In genomic region chr1:136104741-136105140, GRCm38 (mm10) we compare ENCODE assay signal across 24 mouse cellular contexts. TPM values are rescaled to one million over a fixed set of nuclear protein-coding genes. Genes with fewer than 3 reads are reported as not detected.
DNase-seq lines count a peak whose midpoint lies in the region; ATAC-seq and TF ChIP-seq lines count a peak whose summit lies in the region.
"Had no signal": no experiment of that assay in that cellular context is flagged by ENCODE, and none has a peak within 500 bp of the region (broad histone marks: within the 10 kb centered on the region; RNA-seq: fewer than 3 reads in every experiment).

No protein-coding gene starts in this region.

- no peaks in the 10 kb centered on the region for H3K36me3 ChIP-seq in forebrain, embryonic 13.5 days (ENCODE audit: poor library complexity, severe bottlenecking)
- no peaks in the 10 kb centered on the region for H3K36me3 ChIP-seq in forebrain, embryonic 10.5 days (replicated peaks)
- no peaks in the 10 kb centered on the region for H3K36me3 ChIP-seq in heart, postnatal 0 days (replicated peaks; ENCODE audit: control insufficient read depth, insufficient read depth, low read length)
- no peaks in the 10 kb centered on the region for H3K36me3 ChIP-seq in E14TG2a.4 (ENCODE audit: insufficient read depth, low read length)
- no peaks in the 10 kb centered on the region for H3K36me3 ChIP-seq in midbrain, embryonic 12.5 days
- H3K36me3 ChIP-seq: heart, embryonic 15.5 days; stomach, embryonic 15.5 days had no signal

- H3K9me3 ChIP-seq in forebrain, embryonic 13.5 days (replicated peaks), result no peaks in the 10 kb centered on the region
- H3K9me3 ChIP-seq in forebrain, embryonic 10.5 days, result no peaks in the 10 kb centered on the region
- H3K9me3 ChIP-seq in heart, postnatal 0 days (replicated peaks; ENCODE audit: control insufficient read depth, low read length), result no peaks in the 10 kb centered on the region
- peaks cover 3% of the 10 kb centered on the region; the same call in 1 of the 2 replicates for H3K9me3 ChIP-seq in E14TG2a.4 (ENCODE audit: low read length)
- H3K9me3 ChIP-seq in midbrain, embryonic 12.5 days, result no peaks in the 10 kb centered on the region
- H3K9me3 ChIP-seq: heart, embryonic 15.5 days; stomach, embryonic 15.5 days had no signal

- peak overlapping the region; percentile 73 for H3K27ac ChIP-seq in forebrain, embryonic 13.5 days
- no peak overlapping the region for H3K27ac ChIP-seq in forebrain, embryonic 10.5 days
- no peak overlapping the region for H3K27ac ChIP-seq in heart, postnatal 0 days (ENCODE audit: low read depth)
- 0 out of 2 replicates have a peak overlapping the region, but pooled peaks have one; percentile 1 for H3K27ac ChIP-seq in midbrain, embryonic 12.5 days (replicated peaks)
- H3K27ac ChIP-seq: heart, embryonic 15.5 days; stomach, embryonic 15.5 days had no signal

- no peak for TF ChIP-seq EP300 in heart, postnatal 0 days (IDR thresholded peaks at IDR 0.05; ENCODE audit: low read depth)

- H3K27me3 ChIP-seq in forebrain, embryonic 13.5 days, result no peaks in the 10 kb centered on the region
- 0 out of 2 replicates have a peak, but pooled peaks cover 3% of the 10 kb centered on the region for H3K27me3 ChIP-seq in forebrain, embryonic 10.5 days (ENCODE audit: poor library complexity, severe bottlenecking)
- peaks cover 16% of the 10 kb centered on the region for H3K27me3 ChIP-seq in heart, postnatal 0 days (ENCODE audit: control insufficient read depth, insufficient read depth, low read length)
- peaks cover 66% of the 10 kb centered on the region for H3K27me3 ChIP-seq in E14TG2a.4 (ENCODE audit: insufficient read depth, low read length)
- H3K27me3 ChIP-seq in midbrain, embryonic 12.5 days, result no peaks in the 10 kb centered on the region; the same call in 1 of the 2 replicates
- H3K27me3 ChIP-seq: stomach, embryonic 15.5 days had no signal

- DNase-seq in forebrain, embryonic 10.5 days (ENCODE audit: extremely low spot score, low spot score), result no peak
- DNase-seq in heart, postnatal 0 days (ENCODE audit: low spot score), result peak; percentile 30
- no peak for DNase-seq in heart, postnatal 25 days (ENCODE audit: low spot score)
- no peak for DNase-seq in urinary bladder, postnatal 25 days (ENCODE audit: low spot score)
- DNase-seq: adrenal gland, postnatal 10 days; cerebellum, adult 11-12 months; heart, adult 11 months; lung, adult 2 months; lung, postnatal 36 days; right cerebral cortex, adult 18-20 months; spleen, adult 18-20 months; thymus, adult 2 months had no signal

- H3K4me2 ChIP-seq in forebrain, embryonic 13.5 days, result no peak overlapping the region
- no peak overlapping the region for H3K4me2 ChIP-seq in heart, postnatal 0 days (ENCODE audit: low read depth, low read length)
- no peak overlapping the region for H3K4me2 ChIP-seq in midbrain, embryonic 12.5 days (replicated peaks)
- H3K4me2 ChIP-seq: heart, embryonic 15.5 days; liver, embryonic 11.5 days; stomach, embryonic 15.5 days had no signal

- H3K9ac ChIP-seq in forebrain, embryonic 13.5 days, result no peak overlapping the region
- no peak overlapping the region for H3K9ac ChIP-seq in heart, postnatal 0 days (replicated peaks; ENCODE audit: low read depth, low read length)
- no peak overlapping the region for H3K9ac ChIP-seq in midbrain, embryonic 12.5 days (replicated peaks)
- H3K9ac ChIP-seq: heart, embryonic 15.5 days; stomach, embryonic 15.5 days had no signal

- intact Hi-C loops in heart, postnatal 25 days (cut with DNase I), result no loop called here

- no peak overlapping the region for H3K4me3 ChIP-seq in forebrain, embryonic 13.5 days
- H3K4me3 ChIP-seq in forebrain, embryonic 10.5 days, result no peak overlapping the region
- H3K4me3 ChIP-seq in heart, postnatal 0 days (ENCODE audit: low read depth, low read length), result no peak overlapping the region
- H3K4me3 ChIP-seq in E14TG2a.4 (replicated peaks; ENCODE audit: low read length), result peak overlapping the region; percentile 78
- no peak overlapping the region for H3K4me3 ChIP-seq in midbrain, embryonic 12.5 days
- H3K4me3 ChIP-seq: heart, embryonic 15.5 days; stomach, embryonic 15.5 days had no signal

- 47% methylated on average over 4 of the region's 4 CpGs for WGBS in forebrain, embryonic 13.5 days
- 58% methylated on average over 4 of the region's 4 CpGs for WGBS in forebrain, embryonic 10.5 days
- WGBS in heart, postnatal 0 days, result 28% methylated on average over 4 of the region's 4 CpGs
- 61% methylated on average over 4 of the region's 4 CpGs for WGBS in midbrain, embryonic 12.5 days

- peaks cover 34% of the 10 kb centered on the region for H3K4me1 ChIP-seq in forebrain, embryonic 13.5 days
- peaks cover 17% of the 10 kb centered on the region for H3K4me1 ChIP-seq in forebrain, embryonic 10.5 days
- peaks cover 4% of the 10 kb centered on the region for H3K4me1 ChIP-seq in heart, postnatal 0 days (ENCODE audit: control insufficient read depth, insufficient read depth)
- peaks cover 17% of the 10 kb centered on the region for H3K4me1 ChIP-seq in E14TG2a.4 (replicated peaks; ENCODE audit: low read depth, low read length)
- peaks cover 11% of the 10 kb centered on the region for H3K4me1 ChIP-seq in midbrain, embryonic 12.5 days
- H3K4me1 ChIP-seq: stomach, embryonic 15.5 days had no signal

- no peak for TF ChIP-seq CTCF in heart, postnatal 0 days (IDR thresholded peaks at IDR 0.05; ENCODE audit: low read depth)
- TF ChIP-seq CTCF in E14TG2a.4 (conservative IDR thresholded peaks at IDR 0.05; ENCODE audit: low read length), result no peak

- no peak for ATAC-seq in forebrain, embryonic 13.5 days
- peak; percentile 63 for ATAC-seq in heart, postnatal 0 days (ENCODE audit: insufficient read depth, low read depth)
- ATAC-seq in midbrain, embryonic 12.5 days (ENCODE audit: low FRiP score, low read depth), result no peak
- ATAC-seq in activated CD4-positive, CD25-positive, alpha-beta regulatory T cell, adult 4 months, result no peak

RNA-seq across cellular contexts. Expression of gene Kif21b, which starts 26.4 kb away (rescaled TPM):
- polyA plus RNA-seq in forebrain, embryonic 13.5 days (2015; fragmentation: Nextera tagmentation; extraction: Ambion mirVana), result 43.4 and 45.5 TPM in 2 replicates
- 5.8 and 8.8 TPM in 2 replicates for polyA plus RNA-seq in forebrain, embryonic 10.5 days (2016; fragmentation: Nextera tagmentation; extraction: Ambion mirVana)
- total RNA-seq in heart, postnatal 0 days (2014; rRNA removed; ENCODE audit: low replicate concordance), result 0.38 and 2.8 TPM in 2 replicates
- 0.18 and 0.26 TPM in 2 replicates for polyA plus RNA-seq in heart, postnatal 0 days (2015; fragmentation: Nextera tagmentation; extraction: Ambion mirVana)
- under 1 TPM; 0.75 TPM for total RNA-seq in heart, postnatal 25 days (2021)
- 30.8 and 34.2 TPM in 2 replicates for polyA plus RNA-seq in midbrain, embryonic 12.5 days (2016; fragmentation: Nextera tagmentation; extraction: Ambion mirVana)
- 10 to 100 TPM; 26.6 to 31.2 TPM for polyA plus RNA-seq in activated CD4-positive, CD25-positive, alpha-beta regulatory T cell, adult 4 months (2017; shearing (Covaris generic))

RNA-seq across cellular contexts. Expression of gene Cacna1s, which starts 52.2 kb away (rescaled TPM):
- polyA plus RNA-seq in forebrain, embryonic 13.5 days (2015; fragmentation: Nextera tagmentation; extraction: Ambion mirVana), result 0.31 TPM in 1 of 2 replicates, not detected in the other
- 0.20 TPM in 1 of 2 replicates, not detected in the other for polyA plus RNA-seq in forebrain, embryonic 10.5 days (2016; fragmentation: Nextera tagmentation; extraction: Ambion mirVana)
- total RNA-seq in heart, postnatal 0 days (2014; rRNA removed; ENCODE audit: low replicate concordance), result 13.8 TPM in 1 of 2 replicates, not detected in the other
- polyA plus RNA-seq in heart, postnatal 0 days (2015; fragmentation: Nextera tagmentation; extraction: Ambion mirVana), result 0.49 and 0.80 TPM in 2 replicates
- 1 to 10 TPM; 3.6 to 3.7 TPM for total RNA-seq in heart, postnatal 25 days (2021)
- polyA plus RNA-seq in midbrain, embryonic 12.5 days (2016; fragmentation: Nextera tagmentation; extraction: Ambion mirVana), result 0.09 and 0.26 TPM in 2 replicates
- 1 to 10 TPM; 2.4 to 2.9 TPM for polyA plus RNA-seq in activated CD4-positive, CD25-positive, alpha-beta regulatory T cell, adult 4 months (2017; shearing (Covaris generic))
- polyA plus RNA-seq: kidney, embryonic 14.5 days had no signal

RNA-seq across cellular contexts. Expression of gene Ascl5, which starts 54.1 kb away (rescaled TPM):
- polyA plus RNA-seq in forebrain, embryonic 13.5 days (2015; fragmentation: Nextera tagmentation; extraction: Ambion mirVana), result not detected in 2 replicates
- not detected in 2 replicates for polyA plus RNA-seq in forebrain, embryonic 10.5 days (2016; fragmentation: Nextera tagmentation; extraction: Ambion mirVana)
- not detected in 2 replicates for total RNA-seq in heart, postnatal 0 days (2014; rRNA removed; ENCODE audit: low replicate concordance)
- not detected in 2 replicates for polyA plus RNA-seq in heart, postnatal 0 days (2015; fragmentation: Nextera tagmentation; extraction: Ambion mirVana)
- not detected for total RNA-seq in heart, postnatal 25 days (2021)
- polyA plus RNA-seq in midbrain, embryonic 12.5 days (2016; fragmentation: Nextera tagmentation; extraction: Ambion mirVana), result not detected in 2 replicates
- not detected for polyA plus RNA-seq in activated CD4-positive, CD25-positive, alpha-beta regulatory T cell, adult 4 months (2017; shearing (Covaris generic))
- total RNA-seq: adrenal gland, postnatal 10 days; layer of hippocampus, postnatal 14 days had no signal
- polyA plus RNA-seq: embryonic facial prominence, embryonic 11.5 days; heart, embryonic 15.5 days; kidney, embryonic 14.5 days; large intestine, adult 2 months; liver, embryonic 11.5 days; lung, adult 2 months; thymus, adult 2 months; urinary bladder, adult 2 months had no signal

Comparison
In these comparisons a context has a peak if more than half of its experiments do, and no peak if none do; other contexts are left out.
1. H3K27ac ChIP-seq: peak in forebrain, embryonic 13.5 days (single experiment) and midbrain, embryonic 12.5 days (single experiment); none in forebrain, embryonic 10.5 days (single experiment) and heart, postnatal 0 days (single experiment).